Mouse (Mus musculus) skeletal muscle tissue, adult 2 months (tissue): ENCODE data around the gene Rab32.
"Not testable (repeated sequence)": the region's sequence is repeated elsewhere in the genome, so short reads cannot be mapped to it uniquely, and the experiment has no call there.

Experiments
- DNase-seq: peaks from one replicate; pipeline ENCODE4 v3.0.0-alpha.2; 2012; ENCODE audit warnings: low read depth, low spot score

The Rab32 gene

DNA sequence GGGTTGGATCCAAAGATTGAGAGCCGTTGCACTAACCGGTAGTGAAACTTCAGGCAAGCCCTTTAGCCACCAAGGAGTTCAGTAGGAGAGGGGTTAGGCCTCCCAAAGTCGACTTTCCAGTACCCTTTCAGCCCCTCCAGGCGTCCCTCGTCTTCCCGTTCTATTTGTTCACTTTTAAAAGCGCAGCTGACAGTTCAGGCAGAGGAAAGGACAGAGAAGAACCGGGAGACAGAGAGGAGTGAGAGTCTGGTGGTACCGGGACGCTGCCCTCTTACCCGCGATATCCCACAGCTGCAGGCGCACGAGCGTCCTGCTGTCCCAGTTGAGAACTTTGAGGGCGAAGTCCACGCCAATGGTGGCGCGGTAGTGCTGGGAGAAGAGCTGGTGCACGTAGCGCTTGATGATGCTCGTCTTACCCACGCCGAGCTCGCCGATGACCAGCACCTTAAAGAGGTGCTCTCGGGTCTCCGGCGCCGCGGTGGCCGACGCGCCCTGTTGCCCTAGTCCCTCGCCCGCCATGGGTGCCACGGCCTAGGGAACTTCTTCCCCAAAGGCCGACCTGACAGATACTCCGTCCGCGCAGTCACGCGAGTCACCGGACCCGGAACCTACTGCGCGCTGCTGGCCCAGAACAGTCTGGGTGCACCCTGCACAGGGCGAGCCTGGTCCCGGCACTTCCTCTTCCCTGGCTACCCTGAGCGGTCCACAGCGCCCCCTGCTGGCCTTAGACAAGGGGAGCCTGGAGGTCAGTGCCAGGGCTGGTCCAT lies at the start of gene Rab32:
TSS of gene Rab32 (minus strand) at position 696 of the 767 bp plus-strand sequence.
- DNase-seq: peak; percentile 78

DNA sequence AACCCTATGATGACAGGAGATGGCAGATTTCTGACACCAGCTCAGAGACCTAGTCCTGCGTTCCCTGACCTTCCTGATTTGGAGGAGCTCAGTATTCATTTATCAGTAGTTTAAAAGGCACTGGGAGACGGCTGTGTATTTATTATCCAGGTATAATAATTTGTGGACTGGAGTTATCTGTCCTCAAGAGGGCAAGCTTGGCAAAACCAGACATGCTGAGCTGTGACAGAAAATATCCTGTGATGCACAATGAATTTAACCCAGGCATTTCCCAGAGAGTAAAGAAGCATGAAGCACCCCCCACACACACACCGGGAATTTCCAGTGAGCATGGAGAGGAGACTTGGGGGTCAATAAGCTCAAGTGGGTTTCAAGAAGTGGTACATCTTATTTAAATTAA lies 42.7 kb upstream of the Rab32 start:
- DNase-seq: no peak

DNA sequence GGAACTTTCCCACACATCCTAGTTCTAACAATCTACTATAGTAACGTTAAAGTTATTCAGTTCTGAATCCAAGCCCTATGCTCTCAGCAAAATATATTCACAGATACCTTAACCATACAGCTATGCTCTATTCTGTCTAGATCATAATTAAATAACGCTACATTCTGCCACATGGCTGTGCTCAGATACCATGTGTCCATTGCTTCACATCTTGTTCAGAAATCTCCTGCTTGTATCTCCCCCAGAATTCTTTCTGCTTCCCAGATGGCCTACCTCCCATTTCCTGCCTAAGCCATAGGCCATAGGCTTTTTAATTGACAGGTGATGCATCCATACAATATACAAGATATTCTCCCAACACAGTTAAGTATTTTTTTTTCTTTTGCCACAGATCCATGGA lies 39.4 kb upstream of the Rab32 start:
- DNase-seq: not testable (repeated sequence)

DNA sequence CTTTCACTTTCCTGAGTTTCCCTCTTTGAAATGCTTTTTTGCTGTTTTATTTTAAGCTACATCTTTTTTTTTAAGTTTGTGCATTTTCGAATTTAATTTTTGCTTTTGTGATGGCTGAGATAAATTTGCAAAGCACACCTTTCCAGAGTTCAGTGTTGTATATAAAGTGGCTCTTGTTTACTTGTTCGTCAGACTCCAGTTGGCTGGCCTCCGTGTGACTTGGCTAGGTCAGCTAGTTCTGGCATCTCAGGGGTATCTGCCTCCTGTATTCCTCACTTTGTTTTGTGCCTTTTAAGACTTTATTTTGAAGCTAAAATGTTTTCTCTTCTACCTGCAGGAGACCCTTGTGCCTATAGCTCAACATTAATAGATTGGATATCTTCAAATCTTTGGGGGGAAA lies 22.7 kb upstream of the Rab32 start:
- DNase-seq: no peak

DNA sequence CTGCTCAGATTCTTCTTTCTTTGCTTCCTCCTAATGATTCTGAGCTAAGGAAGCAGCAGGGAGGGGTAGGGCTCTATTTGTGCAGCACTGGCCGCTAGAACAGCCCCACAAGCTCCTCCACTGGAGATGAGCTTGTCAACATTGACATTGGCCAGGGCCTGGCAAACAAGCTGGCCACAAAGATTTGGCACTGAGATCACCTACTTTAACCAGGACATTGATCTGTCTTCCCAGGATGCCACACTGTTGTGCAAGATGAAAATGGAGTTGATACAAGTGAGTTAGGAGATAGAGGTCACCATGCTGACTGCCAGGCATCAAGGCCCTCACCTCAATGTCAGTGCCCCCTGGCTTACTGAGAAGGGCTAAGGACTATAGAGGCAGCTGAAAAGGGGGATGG lies 21.8 kb upstream of the Rab32 start:
- DNase-seq: no peak

DNA sequence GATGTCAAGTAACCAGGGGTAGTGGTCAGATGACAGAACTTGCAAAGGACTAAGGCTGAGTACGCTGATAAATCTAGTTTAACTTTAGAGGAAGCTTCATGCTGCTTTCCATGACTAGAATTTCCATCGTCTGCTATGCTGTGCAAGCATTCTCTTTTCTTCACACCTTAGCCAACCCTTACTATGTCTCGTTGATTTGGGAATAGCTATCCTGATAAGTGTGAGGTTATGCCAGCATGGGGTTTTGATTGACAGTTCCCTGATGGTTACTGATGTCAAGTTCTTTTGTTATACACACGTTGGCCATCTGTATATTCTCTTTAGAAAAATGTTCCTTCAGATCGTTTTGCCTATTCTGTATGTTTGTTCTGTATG lies 259 bp upstream of the Rab32 start:
- DNase-seq: no peak

DNA sequence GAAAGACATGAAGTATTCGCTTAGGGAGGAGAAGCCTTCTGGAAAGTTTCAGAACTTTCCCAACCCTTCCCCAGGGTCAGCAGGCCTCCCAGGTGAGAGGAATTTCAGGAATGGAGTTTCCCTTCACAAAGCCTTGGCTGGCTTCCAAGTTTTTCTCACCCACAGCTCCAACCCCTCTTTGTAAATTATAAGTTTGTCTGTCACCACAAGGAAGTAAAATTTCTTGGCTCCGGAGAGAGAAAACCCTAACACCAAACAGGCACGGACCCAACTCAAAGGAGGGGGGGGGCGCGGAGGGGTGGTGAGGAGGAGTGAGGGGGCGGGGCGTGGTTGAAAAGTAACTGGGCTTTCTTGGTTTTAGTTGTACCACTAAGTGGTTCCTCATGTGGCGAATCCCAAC lies 980 bp downstream of the Rab32 start:
- DNase-seq: peak; percentile 17

DNA sequence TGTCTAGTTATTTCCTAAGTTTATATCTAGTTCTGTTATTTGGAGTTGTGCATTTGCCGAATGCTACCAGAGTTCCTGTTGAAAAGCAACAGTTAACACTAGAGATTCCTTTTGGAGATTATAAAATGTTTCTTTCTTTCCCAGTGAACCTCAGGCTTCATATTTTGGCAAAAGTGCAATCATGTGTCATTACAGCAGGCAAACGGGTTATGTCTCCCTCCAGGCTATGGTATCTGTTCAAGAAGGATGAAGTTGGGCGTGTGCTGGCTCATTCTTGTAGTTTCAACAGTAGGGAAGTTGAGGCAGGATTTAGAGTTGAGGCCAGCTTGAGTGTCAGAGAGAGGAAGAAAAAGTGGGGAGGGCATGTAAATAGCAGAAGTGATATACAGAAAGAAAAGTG lies 2.4 kb downstream of the Rab32 start:
- no peak for DNase-seq

DNA sequence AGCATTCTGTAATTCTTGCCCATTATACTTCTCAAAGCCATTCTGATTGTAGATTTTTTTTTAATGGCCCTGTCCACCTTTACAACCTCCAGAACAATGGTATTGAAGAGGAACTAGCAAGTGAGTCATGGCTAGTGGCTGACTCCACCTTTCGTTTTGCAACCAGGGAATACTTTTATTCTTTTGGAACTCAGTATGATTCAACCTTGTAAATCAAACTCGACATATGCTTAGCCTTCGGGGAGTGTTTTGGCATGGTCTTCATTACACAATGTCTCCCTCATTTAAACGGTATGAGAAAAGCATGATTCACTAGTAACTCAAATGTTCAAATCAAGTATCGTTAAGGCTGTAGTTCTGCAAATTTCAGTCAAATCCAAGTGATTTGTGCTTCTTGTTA lies 2.8 kb downstream of the Rab32 start:
- peak; percentile 21 for DNase-seq

DNA sequence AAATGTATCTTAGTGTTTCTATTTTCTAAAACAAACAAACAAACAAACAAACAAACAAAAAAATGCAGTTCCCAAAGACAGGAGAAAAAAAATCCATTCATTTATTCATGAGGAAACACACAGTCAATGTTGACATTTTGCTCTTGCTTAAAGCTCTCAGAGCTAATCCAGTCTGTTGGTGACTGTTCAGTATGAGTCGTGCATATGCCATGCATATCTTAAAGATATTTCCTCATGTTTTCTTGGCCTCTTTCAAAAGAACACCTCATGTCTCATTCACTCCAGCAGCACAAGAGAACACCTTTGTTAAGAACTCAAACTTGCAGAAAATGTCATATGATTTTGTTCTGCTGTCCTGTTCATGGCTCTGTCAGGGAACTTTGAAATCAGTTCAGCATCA lies 7.9 kb downstream of the Rab32 start:
- no peak for DNase-seq

DNA sequence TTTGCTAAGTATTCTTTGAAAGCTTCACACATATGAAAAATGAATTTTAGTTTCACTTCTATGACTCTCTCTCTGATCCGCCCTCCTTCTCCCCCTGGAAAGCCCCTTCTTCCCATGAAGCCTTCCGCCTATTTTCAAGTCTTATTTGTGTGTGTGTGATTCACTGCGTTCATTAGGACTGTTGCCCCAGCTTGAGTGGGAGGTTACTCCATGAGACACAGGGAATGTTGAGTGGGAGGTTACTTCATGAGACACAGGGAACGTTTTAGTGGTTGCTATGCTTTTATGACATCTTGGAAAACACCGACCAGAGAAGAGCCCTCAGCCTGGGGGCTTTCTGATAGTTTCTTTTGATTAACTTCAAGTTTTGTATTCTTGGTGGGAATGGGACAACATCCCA lies 11.4 kb downstream of the Rab32 start:
- DNase-seq: no peak

DNA sequence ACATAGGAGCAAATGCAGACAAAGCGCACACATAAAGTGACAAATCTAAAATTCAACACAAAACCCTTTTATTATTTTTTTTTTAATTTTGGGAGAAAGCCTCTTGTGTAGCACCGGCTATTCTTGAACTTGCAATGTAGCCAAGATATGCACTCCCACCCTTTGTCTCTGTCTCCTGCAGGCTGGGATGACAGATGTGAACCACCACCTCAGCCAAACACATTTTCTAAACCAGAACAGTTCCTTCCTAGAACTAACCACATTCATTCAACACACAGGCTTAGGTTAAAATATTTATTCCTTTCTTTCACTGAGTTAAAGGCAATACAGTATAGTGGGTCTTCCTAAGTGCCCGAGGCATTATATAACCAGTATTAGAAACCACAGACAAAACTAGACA lies 13.1 kb downstream of the Rab32 start:
- no peak for DNase-seq
